ENCODE assay signal across 8 mouse cellular contexts in the genomic region with DNA sequence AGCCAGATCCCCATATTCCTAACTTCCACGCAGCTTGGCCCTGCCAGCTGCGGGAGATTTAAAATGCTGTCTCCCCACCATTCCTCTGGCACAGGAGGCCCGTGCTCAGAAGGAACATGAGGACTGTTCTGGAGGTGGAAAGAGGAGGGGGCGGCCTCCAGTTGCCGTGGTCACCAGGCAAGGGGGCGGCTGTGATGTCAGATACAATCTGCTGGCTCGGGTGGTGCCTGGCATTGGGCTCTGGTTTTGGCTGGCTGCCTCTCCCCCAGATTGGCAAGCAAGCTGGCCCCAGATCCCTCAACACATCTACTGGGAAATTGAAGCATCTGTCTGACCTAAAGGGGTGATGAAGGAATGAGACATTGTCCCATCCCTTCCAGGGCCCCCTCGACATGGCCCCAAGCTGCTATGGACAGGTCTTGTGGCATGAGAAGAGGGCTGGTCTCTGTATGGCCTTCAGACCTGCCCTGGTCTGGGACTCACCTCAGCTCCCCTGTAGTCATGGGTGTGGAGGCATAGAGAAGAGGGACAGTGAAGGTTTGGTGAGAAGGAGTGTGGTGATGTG. TPM values are rescaled to one million over a fixed set of nuclear protein-coding genes. Genes with fewer than 3 reads are reported as not detected.
DNase-seq lines count a peak whose midpoint lies in the region; ATAC-seq lines count a peak whose summit lies in the region.

No protein-coding gene starts in this region.

- no peaks in the 10 kb centered on the region for H3K9me3 ChIP-seq in embryonic facial prominence, embryonic 12.5 days
- H3K9me3 ChIP-seq in liver, embryonic 16.5 days (replicated peaks; ENCODE audit: control insufficient read depth, low read length) = no peaks in the 10 kb centered on the region

- WGBS in embryonic facial prominence, embryonic 12.5 days = 57% methylated on average over 8 of the region's 8 CpGs
- 38% methylated on average over 8 of the region's 8 CpGs for WGBS in liver, embryonic 16.5 days (ENCODE audit: insufficient replicate concordance)

- peaks cover 3% of the 10 kb centered on the region; the same call in 1 of the 2 replicates for H3K36me3 ChIP-seq in embryonic facial prominence, embryonic 12.5 days
- H3K36me3 ChIP-seq in liver, embryonic 16.5 days (ENCODE audit: control insufficient read depth, insufficient read depth) = no peaks in the 10 kb centered on the region

- peak overlapping the region; percentile 77; the same call in 1 of the 2 replicates for H3K9ac ChIP-seq in embryonic facial prominence, embryonic 12.5 days
- no peak overlapping the region; the same call in 1 of the 2 replicates for H3K9ac ChIP-seq in liver, embryonic 16.5 days (ENCODE audit: low read depth, low read length)

- no peak for ATAC-seq in embryonic facial prominence, embryonic 12.5 days (ENCODE audit: insufficient number of reproducible peaks, insufficient read depth, low FRiP score, low TSS enrichment)
- no peak for ATAC-seq in liver, embryonic 16.5 days (ENCODE audit: low read depth)

- no peak overlapping the region for H3K27ac ChIP-seq in embryonic facial prominence, embryonic 12.5 days
- no peak overlapping the region for H3K27ac ChIP-seq in liver, embryonic 16.5 days (ENCODE audit: low read length)

- peak; percentile 91 for DNase-seq in heart, adult 11 months
- no peak for DNase-seq in heart, adult 9 months (ENCODE audit: low spot score in 2 of 2)
- DNase-seq in layer of hippocampus, adult 18-20 months (ENCODE audit: low spot score in 2 of 2) = peak; percentile 89 to 94
- no peak for DNase-seq in adipocyte (ENCODE audit: low spot score)
- DNase-seq in lung, postnatal 36 days = no peak
- DNase-seq in cerebellum, adult 9-11 months = no peak

- H3K4me1 ChIP-seq in embryonic facial prominence, embryonic 12.5 days = peaks cover 23% of the 10 kb centered on the region
- peaks cover 49% of the 10 kb centered on the region for H3K4me1 ChIP-seq in liver, embryonic 16.5 days (ENCODE audit: control insufficient read depth, low read depth, low read length)

- no peaks in the 10 kb centered on the region; the same call in 1 of the 2 replicates for H3K27me3 ChIP-seq in embryonic facial prominence, embryonic 12.5 days
- peaks cover 4% of the 10 kb centered on the region; the same call in 1 of the 2 replicates for H3K27me3 ChIP-seq in liver, embryonic 16.5 days (ENCODE audit: control insufficient read depth, insufficient read depth, low read depth, low read length)

- peak overlapping the region; percentile 76 for H3K4me2 ChIP-seq in embryonic facial prominence, embryonic 12.5 days (replicated peaks)
- H3K4me2 ChIP-seq in liver, embryonic 16.5 days (ENCODE audit: low read depth, low read length) = peak overlapping the region; percentile 95

- 0 out of 2 replicates have a peak overlapping the region, but pooled peaks have one; percentile 76 for H3K4me3 ChIP-seq in embryonic facial prominence, embryonic 12.5 days
- no peak overlapping the region; the same call in 1 of the 2 replicates for H3K4me3 ChIP-seq in liver, embryonic 16.5 days (ENCODE audit: low read depth, low read length)

RNA-seq across cellular contexts. Expression of a gene that starts 16.3 kb away (rescaled TPM):
- 17.8 and 19.0 TPM in 2 replicates for polyA plus RNA-seq in embryonic facial prominence, embryonic 12.5 days (2016; fragmentation: Nextera tagmentation; extraction: Ambion mirVana)
- 100 to 1,000 TPM; 147 to 149 TPM for total RNA-seq in layer of hippocampus, adult 18-20 months (2021)
- polyA plus RNA-seq in liver, embryonic 16.5 days (2015; fragmentation: Nextera tagmentation; extraction: Ambion mirVana) = 4.8 and 5.1 TPM in 2 replicates

RNA-seq across cellular contexts. Expression of a gene that starts 27.1 kb away (rescaled TPM):
- polyA plus RNA-seq in embryonic facial prominence, embryonic 12.5 days (2016; fragmentation: Nextera tagmentation; extraction: Ambion mirVana) = 1.1 and 2.1 TPM in 2 replicates
- 10 to 100 TPM; 40.4 to 49.5 TPM for total RNA-seq in layer of hippocampus, adult 18-20 months (2021)
- 0.12 and 0.25 TPM in 2 replicates for polyA plus RNA-seq in liver, embryonic 16.5 days (2015; fragmentation: Nextera tagmentation; extraction: Ambion mirVana)

RNA-seq across cellular contexts. Expression of a gene that starts 49.5 kb away (rescaled TPM):
- 43.8 and 46.0 TPM in 2 replicates for polyA plus RNA-seq in embryonic facial prominence, embryonic 12.5 days (2016; fragmentation: Nextera tagmentation; extraction: Ambion mirVana)
- 10 to 100 TPM; 18.3 to 19.3 TPM for total RNA-seq in layer of hippocampus, adult 18-20 months (2021)
- 10.5 and 11.5 TPM in 2 replicates for polyA plus RNA-seq in liver, embryonic 16.5 days (2015; fragmentation: Nextera tagmentation; extraction: Ambion mirVana)

RNA-seq across cellular contexts. Expression of a gene that starts 50.3 kb away (rescaled TPM):
- 1.0 and 1.1 TPM in 2 replicates for polyA plus RNA-seq in embryonic facial prominence, embryonic 12.5 days (2016; fragmentation: Nextera tagmentation; extraction: Ambion mirVana)
- under 1 TPM; 0.41 to 0.64 TPM for total RNA-seq in layer of hippocampus, adult 18-20 months (2021)
- polyA plus RNA-seq in liver, embryonic 16.5 days (2015; fragmentation: Nextera tagmentation; extraction: Ambion mirVana) = 0.11 and 0.12 TPM in 2 replicates

Comparison
In these comparisons a context has a peak if more than half of its experiments do, and no peak if none do; other contexts are left out.
1. DNase-seq: peak in heart, adult 11 months (single experiment) and layer of hippocampus, adult 18-20 months (2 of 2); none in heart, adult 9 months (0 of 2), adipocyte (single experiment), lung, postnatal 36 days (single experiment) and cerebellum, adult 9-11 months (single experiment).